Mouse (Mus musculus): ENCODE results near the gene Hist1h3i.
A peak's percentile ranks its signal among the peaks of the same experiment; 100 is the strongest.

Hist1h3i gene

GRCm38 (mm10) chr13:21734010-21734905 is 48.9 kb downstream of the Hist1h3i start:
- DNase-seq, result peak; percentile 63

DNA sequence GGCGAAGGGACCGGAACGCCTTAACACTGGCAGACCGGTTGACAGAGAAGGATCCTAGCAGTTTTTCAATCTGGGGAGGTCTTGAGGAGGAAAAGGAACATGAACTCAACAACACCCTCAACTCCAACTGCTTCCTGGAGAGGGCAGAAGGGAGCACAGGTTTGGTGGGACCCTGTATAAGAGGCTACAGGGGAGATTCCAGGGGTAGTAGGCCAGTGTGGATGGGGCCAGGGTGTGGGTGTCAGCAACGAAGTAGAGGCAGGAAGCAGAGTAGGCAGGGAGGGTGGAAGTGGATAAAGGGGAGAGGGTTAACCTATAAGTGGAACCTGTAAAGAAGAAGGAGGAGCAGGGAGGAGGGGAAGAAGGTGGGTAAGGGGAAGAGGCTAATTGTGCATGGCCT is 49.7 kb downstream of the Hist1h3i start:
- no peak for DNase-seq
